Mouse (Mus musculus): ENCODE data around the gene Pdpr. TPM values are rescaled to one million over a fixed set of nuclear protein-coding genes. Genes with fewer than 3 reads are reported as not detected.
A peak's percentile ranks its signal among the peaks of the same experiment; 100 is the strongest.
"Not testable (repeated sequence)": the region's sequence is repeated elsewhere in the genome, so short reads cannot be mapped to it uniquely, and the experiment has no call there.

The Pdpr gene
- polyA plus RNA-seq, 1 experiment from 2014 or later, result 26.1 TPM

DNA sequence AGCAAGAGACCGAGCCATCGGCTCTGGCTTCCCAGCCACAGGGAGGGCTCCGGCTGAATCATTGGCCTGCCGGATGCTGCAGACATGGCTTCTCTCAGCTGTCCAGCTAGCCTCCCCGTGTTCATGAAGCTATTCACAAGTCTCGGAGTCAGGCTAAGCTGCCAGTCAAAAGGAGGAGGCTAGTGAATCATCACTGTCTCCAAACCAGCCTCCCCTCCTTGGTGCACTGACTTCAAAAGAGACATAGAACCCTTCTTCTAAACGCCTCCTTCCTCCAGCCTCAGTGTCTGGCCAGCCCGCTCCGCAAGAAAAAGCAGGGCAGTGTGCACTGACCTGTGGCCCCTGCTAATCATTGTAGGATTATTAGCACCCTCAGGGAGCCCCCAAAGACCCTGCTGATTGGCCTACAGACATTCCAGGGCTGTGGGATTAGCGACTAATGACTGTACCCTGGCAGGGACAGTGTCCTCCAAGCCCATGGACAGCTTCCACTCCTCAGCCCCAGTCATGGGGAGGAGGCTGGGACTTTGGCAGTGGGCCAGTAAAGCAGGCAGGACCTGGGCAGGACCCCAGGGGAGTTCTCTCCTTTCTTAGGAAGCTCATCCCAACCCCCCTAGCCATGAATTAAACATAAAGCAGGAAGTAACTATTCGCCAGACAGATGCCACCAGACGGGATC, 12.7 kb upstream of the Pdpr start:
- peak; percentile 54 for DNase-seq (ENCODE audit: low read depth, low spot score)
- H3K27me3 ChIP-seq, result no peaks in the 10 kb centered on the region
- peak; percentile 68 for ATAC-seq
- in situ Hi-C loops (cut with MboI; ENCODE audit: low pct_unique_long_range_greater_than_20kb), result loop anchor here (10.0 kb wide), 1 partner anchor 337 kb away; no protein-coding TSS in a partner anchor
- ChIA-PET POLR2A (interaction anchor here (1.4 kb wide), 1 partner anchor 25 kb away, joined by 5 read pairs; the partner anchor contains the start of gene Exosc6), CTCF (interaction anchor here (1.0 to 5.2 kb wide), 2 partner anchors 9 to 26 kb away, joined by 3 to 22 read pairs; partner anchors contain the start of genes Clec18a and Exosc6)
- TF ChIP-seq CTCF (IDR thresholded peaks at IDR 0.05), result no peak

DNA sequence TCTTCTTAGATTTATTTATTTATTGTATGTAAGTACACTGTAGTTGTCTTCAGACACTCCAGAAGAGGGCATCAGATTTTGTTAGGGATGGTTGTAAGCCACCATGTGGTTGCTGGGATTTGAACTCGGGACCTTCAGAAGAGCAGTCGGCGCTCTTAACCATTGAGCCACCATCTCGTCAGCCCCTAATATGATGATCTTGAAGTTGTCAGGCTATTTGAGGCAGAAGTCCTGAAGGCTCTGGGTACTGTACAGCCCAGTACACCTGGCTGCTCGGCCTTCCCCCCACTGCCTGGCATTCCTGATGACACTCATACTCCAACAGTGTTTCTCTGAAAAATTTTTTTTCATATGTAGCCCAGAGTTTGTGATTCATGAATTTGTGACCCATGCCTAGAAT, 10.5 kb upstream of the Pdpr start:
- H3K27me3 ChIP-seq; DNase-seq (ENCODE audit: low read depth, low spot score); CTCF ChIA-PET; POLR2A ChIA-PET; ATAC-seq: not testable (repeated sequence)
- in situ Hi-C loops (cut with MboI; ENCODE audit: low pct_unique_long_range_greater_than_20kb), result loop anchor here (10.0 kb wide), 1 partner anchor 339 kb away; no protein-coding TSS in a partner anchor

DNA sequence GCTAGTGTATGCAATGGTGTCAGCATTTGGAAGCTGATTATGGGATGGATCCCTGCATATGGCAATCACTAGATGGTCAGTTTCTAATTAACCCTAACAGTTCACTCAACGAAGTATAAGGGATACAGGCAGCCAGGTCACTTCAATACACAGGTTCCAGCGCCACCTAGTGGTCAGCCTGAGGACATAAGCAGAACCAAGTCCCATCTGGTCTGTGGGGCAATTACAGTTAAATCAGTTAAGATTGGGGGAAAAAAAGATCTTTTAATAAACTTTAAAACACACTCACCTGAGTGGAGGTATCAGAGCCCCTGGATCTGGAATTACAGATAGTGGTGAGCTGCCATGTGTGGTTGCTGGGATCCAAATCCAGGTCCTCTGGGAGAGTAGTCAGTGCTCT, 4.3 kb upstream of the Pdpr start:
- DNase-seq (ENCODE audit: low read depth, low spot score) (no peak), ATAC-seq (no peak)
- in situ Hi-C loops (cut with MboI; ENCODE audit: low pct_unique_long_range_greater_than_20kb), result loop anchor here (5.0 kb wide), 1 partner anchor 33 kb away; the partner anchor contains the start of gene Exosc6
- peak; percentile 82 for TF ChIP-seq CTCF (IDR thresholded peaks at IDR 0.05)
- CTCF ChIA-PET, result interaction anchor here (0.8 to 3.2 kb wide), 7 partner anchors 9 to 87 kb away, joined by 3 to 22 read pairs (median 5); partner anchors contain the start of genes Aars and Exosc6
- no peaks in the 10 kb centered on the region for H3K27me3 ChIP-seq
- POLR2A ChIA-PET, result no interaction called here

DNA sequence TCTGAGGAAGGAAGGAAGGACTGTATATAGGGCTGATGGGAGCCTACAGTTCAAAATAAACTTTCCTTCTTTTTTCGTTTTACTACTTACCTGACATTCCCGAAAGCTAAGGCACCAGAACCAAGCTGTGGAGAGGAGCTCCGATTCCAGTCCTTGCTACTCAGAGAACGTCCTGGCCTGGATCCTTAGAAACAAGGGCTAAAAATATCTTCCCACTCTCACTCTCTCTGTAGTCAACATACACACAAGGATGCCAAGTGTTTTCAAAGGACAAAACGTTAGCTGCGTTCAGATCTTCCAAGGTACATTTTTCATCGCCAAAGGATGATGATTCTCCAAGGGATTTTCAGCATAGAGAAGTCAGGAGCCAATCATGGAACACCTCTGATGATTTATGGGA, 2.7 kb upstream of the Pdpr start:
- POLR2A ChIA-PET, result interaction anchor here (0.6 kb wide), 1 partner anchor 11 kb away, joined by 3 read pairs; no protein-coding TSS in a partner anchor
- no peaks in the 10 kb centered on the region for H3K27me3 ChIP-seq
- CTCF ChIA-PET, result interaction anchor here (0.9 to 3.2 kb wide), 6 partner anchors 11 to 58 kb away, joined by 3 to 22 read pairs (median 9); partner anchors contain the start of genes Aars and Exosc6
- DNase-seq (ENCODE audit: low read depth, low spot score) (no peak), ATAC-seq (no peak)
- in situ Hi-C loops (cut with MboI; ENCODE audit: low pct_unique_long_range_greater_than_20kb), result loop anchor here (5.0 kb wide), 1 partner anchor 34 kb away; the partner anchor contains the start of gene Exosc6
- TF ChIP-seq CTCF (IDR thresholded peaks at IDR 0.05), result no peak

DNA sequence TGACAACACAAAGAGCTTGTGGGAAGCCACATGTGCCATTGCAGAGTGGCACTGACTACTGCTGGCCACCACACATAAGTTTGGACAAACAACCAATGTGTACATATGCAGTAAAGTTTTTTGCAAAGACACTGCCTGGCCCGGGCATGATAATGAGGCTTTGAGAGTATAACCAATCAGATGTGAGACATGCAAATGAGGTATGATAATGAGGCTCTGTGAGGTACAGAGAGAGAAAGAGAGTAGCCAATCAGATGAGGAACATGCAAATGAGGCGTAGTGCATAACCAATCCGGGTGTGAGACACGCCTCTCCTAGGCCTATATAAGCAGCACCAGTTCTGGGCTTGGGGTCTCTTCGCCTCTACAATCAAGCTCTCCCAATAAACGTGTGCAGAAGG, 2.1 kb upstream of the Pdpr start, which contains the start of gene Clec18a:
Gene Clec18a, minus strand, starts transcription at position 101 of the 400 bp plus-strand sequence.
- POLR2A ChIA-PET; ATAC-seq; DNase-seq (ENCODE audit: low read depth, low spot score); H3K27me3 ChIP-seq: not testable (repeated sequence)
- CTCF ChIA-PET, result interaction anchor here (1.1 to 3.2 kb wide), 3 partner anchors 11 to 58 kb away, joined by 5 to 22 read pairs (median 14); partner anchors contain the start of genes Aars and Exosc6
- in situ Hi-C loops (cut with MboI; ENCODE audit: low pct_unique_long_range_greater_than_20kb), result loop anchor here (5.0 kb wide), 1 partner anchor 35 kb away; the partner anchor contains the start of gene Exosc6

DNA sequence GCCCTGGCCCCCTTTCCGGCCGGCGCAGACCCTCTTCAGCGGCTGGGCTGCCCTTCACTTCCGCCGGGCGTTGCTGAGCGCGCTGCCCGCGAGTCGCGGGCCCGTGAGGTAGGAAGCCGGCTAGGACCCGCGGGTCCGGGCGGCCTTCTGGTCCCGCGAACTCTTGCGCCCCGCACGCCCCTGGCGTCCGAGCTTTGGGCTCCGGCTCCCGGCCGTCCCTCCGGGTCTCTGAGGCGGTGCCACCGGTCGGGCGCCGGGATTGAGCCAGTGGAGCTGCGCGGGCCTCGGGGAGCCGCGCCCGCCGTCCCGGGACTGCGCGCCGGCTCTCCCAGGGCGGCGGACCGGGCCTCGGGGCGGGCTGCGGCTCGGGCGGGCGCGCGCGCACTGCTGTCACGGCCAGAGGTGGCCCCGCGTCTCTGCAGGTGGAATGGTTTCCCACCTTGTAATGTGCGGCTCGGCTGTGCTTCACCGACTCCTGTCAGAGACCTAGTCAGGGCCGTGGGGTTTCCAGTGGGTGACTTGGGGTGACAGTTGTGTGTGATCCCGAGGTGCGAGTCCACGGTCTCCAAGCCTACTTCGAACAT, 381 bp downstream of the Pdpr start:
- in situ Hi-C loops (cut with MboI; ENCODE audit: low pct_unique_long_range_greater_than_20kb), result loop anchor here (5.0 kb wide), 1 partner anchor 38 kb away; the partner anchor contains the start of gene Exosc6
- H3K27me3 ChIP-seq; DNase-seq (ENCODE audit: low read depth, low spot score); POLR2A ChIA-PET; CTCF ChIA-PET: not testable (repeated sequence)
- peak; percentile 68 for ATAC-seq

DNA sequence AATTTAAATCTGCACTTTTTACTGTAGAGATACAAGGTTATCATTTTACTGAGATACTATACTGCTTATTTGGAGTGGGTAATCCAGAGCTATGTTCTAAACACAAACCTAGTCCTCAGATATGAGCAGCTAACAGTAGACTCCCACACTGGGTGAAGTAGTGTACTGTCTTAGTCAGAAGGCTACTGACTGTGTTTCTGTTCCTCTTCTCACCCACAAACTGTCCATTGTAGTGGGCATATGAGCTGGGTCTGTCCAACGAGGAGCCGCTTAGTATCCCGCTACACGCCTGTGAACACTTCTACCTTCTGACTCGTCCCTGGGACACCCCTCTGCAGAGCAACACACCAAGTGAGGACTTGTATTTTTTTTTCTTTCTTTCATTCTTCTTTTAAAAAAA, 20.5 kb downstream of the Pdpr start:
- no peaks in the 10 kb centered on the region for H3K27me3 ChIP-seq
- no peak for TF ChIP-seq CTCF (IDR thresholded peaks at IDR 0.05)
- CTCF ChIA-PET, result interaction anchor here (1.1 to 1.5 kb wide), 2 partner anchors 10 to 22 kb away, joined by 3 to 4 read pairs; no protein-coding TSS in a partner anchor
- in situ Hi-C loops (cut with MboI; ENCODE audit: low pct_unique_long_range_greater_than_20kb), result no loop called here
- POLR2A ChIA-PET, result interaction anchor here (1.6 kb wide), 1 partner anchor 11 kb away, joined by 4 read pairs; no protein-coding TSS in a partner anchor
- ATAC-seq (no peak), DNase-seq (ENCODE audit: low read depth, low spot score) (no peak)

DNA sequence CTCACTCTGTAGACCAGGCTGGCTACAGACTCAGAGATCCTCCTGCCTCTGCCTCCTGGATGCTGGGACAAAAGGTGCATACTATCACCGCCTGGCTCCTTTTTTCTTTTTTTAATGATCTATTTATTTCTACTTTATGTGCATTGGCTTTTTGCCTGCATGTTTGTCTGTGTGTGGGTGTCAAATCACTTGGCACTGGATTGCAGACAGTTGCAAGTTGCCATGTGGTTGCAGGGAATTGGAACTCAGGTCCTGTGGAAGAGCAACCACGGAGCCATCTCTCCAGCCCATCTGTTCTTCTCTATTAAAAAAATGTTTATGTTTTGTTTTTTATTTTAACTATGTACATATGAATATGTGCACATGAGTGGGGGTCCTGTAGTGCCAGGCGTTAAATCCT, 25.1 kb downstream of the Pdpr start:
- CTCF ChIA-PET, result no interaction called here
- ATAC-seq (no peak), DNase-seq (ENCODE audit: low read depth, low spot score) (no peak)
- POLR2A ChIA-PET, result no interaction called here
- no peaks in the 10 kb centered on the region for H3K27me3 ChIP-seq
- no peak for TF ChIP-seq CTCF (IDR thresholded peaks at IDR 0.05)
- in situ Hi-C loops (cut with MboI; ENCODE audit: low pct_unique_long_range_greater_than_20kb), result no loop called here

DNA sequence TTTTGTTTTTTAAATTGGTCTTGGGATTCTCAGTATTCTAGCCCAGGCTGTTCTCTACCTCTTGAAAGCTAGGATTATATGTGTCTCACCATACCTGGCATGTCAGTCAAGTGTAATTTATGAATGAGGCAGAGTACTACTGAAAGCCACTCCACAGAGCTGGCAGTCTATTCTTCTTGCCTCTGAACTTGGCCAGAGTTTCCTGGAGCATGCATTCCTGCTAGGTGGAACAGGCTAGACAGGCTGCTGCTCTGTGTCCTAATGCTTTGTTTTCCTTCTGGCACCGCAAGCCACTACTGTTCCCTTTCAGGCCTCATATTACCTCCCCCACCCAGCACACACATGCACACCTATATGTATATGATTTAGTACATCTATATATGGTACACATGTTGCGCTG, 36.3 kb downstream of the Pdpr start:
- no peak for TF ChIP-seq CTCF (IDR thresholded peaks at IDR 0.05)
- H3K27me3 ChIP-seq, result no peaks in the 10 kb centered on the region
- CTCF ChIA-PET, result no interaction called here
- in situ Hi-C loops (cut with MboI; ENCODE audit: low pct_unique_long_range_greater_than_20kb), result no loop called here
- no peak for ATAC-seq
- POLR2A ChIA-PET, result no interaction called here
- no peak for DNase-seq (ENCODE audit: low read depth, low spot score)

DNA sequence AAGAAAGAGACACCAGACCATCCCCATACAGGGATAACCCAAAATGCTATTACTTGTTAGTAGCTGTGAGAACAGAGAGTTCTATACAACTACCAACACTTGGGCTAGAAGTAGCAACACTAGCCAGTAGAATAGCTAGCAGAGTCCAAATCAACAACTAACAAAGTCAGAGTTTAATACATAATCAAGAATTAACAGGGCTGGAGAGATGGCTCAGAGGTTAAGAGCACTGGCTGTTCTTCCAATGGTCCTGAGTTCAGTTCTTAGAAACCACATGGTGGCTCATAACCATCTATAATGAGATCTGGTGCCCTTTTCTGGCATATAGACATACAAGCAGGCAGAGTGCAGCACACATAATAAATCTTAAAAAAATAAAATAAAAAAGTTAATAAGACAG, 48.1 kb downstream of the Pdpr start:
- CTCF ChIA-PET, result interaction anchor here (1.7 kb wide), 1 partner anchor 38 kb away, joined by 5 read pairs; no protein-coding TSS in a partner anchor
- DNase-seq (ENCODE audit: low read depth, low spot score) (no peak), ATAC-seq (no peak)
- in situ Hi-C loops (cut with MboI; ENCODE audit: low pct_unique_long_range_greater_than_20kb), result no loop called here
- POLR2A ChIA-PET, result no interaction called here
- no peaks in the 10 kb centered on the region for H3K27me3 ChIP-seq
- TF ChIP-seq CTCF (IDR thresholded peaks at IDR 0.05), result no peak

DNA sequence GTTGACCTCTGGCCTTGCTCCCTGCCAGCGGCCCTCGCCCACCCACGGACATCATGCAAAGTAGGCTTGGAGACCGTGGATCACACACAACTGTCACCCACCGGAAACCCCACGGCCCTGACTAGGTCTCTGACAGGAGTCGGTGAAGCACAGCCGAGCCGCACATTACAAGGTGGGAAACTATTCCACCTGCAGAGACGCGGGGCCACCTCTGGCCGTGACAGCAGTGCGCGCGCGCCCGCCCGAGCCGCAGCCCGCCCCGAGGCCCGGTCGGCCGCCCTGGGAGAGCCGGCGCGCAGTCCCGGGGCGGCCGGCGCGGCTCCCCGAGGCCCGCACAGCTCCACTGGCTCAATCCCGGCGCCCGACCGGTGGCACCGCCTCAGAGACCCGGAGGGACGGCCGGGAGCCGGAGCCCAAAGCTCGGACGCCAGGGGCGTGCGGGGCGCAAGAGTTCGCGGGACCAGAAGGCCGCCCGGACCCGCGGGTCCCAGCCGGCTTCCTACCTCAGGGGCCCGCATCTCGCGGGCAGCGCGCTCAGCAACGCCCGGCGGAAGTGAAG, 50.5 kb downstream of the Pdpr start:
- CTCF ChIA-PET; in situ Hi-C loops (cut with MboI; ENCODE audit: low pct_unique_long_range_greater_than_20kb); DNase-seq (ENCODE audit: low read depth, low spot score); POLR2A ChIA-PET; H3K27me3 ChIP-seq: not testable (repeated sequence)
- ATAC-seq, result peak; percentile 58

DNA sequence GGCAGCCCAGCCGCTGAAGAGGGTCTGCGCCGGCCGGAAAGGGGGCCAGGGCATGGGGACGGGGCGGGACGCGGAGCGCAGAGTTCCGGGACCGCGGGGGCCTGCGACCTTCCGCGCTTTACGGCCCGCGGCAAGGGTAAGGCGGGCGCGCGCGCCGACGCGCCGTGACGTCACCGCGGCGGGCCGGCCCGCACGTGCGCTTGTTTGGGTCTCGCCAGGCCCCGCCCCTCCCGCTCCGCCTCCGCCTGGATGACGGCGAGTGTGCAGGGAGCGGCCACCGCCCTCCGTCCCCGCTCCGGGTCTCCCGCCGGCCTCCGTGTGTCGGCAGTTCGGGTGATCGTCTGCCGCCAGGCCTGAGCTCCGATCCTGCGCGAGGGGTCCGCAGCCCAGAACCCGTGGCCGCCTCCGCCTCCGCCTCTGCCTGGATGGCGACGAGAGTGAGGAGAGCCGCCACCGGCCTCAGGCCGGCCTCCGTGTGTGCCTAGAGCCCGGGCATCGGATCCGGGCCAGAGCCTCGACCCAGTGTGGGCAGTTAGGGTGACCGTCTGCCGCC, 51.1 kb downstream of the Pdpr start:
- ATAC-seq, result peak; percentile 81
- H3K27me3 ChIP-seq; in situ Hi-C loops (cut with MboI; ENCODE audit: low pct_unique_long_range_greater_than_20kb); CTCF ChIA-PET: not testable (repeated sequence)
- DNase-seq (ENCODE audit: low read depth, low spot score), result peak; percentile 13
- POLR2A ChIA-PET, result interaction anchor here (1.2 kb wide), 1 partner anchor 10 kb away, joined by 3 read pairs; no protein-coding TSS in a partner anchor
